Mouse (Mus musculus) heart, postnatal 0 days (tissue): Measurements from ENCODE around the gene Kif13a.

Experiments
- CTCF ChIP-seq: IDR thresholded peaks from 2 replicates; pipeline ENCODE4 v1.5.1; 2016; ENCODE audit warnings: antibody characterized with exemption, control low read depth, low read depth
- EP300 ChIP-seq: IDR thresholded peaks from 2 replicates; pipeline ENCODE4 v1.6.1; 2016; ENCODE audit warnings: antibody characterized with exemption, low read depth

- TF ChIP-seq CTCF (no peak), EP300 (no peak)
These were observed 89.0 kb downstream of the Kif13a start for GRCm38 (mm10) chr13:46840676-46841075.
